Mouse (Mus musculus) intestine, embryonic 16.5 days (tissue): ENCODE data around the gene Casz1. TPM values are rescaled to one million over a fixed set of nuclear protein-coding genes. Genes with fewer than 3 reads are reported as not detected.

Experiments used
- ATAC-seq: fragments of 200-750 bp; cut with Nextera tagmentation; 2 replicates; pipeline ENCODE4 v1.8.0; 2017; ENCODE audit warnings: moderate TSS enrichment, moderate library complexity
- H3K27ac ChIP-seq: fragments of 300-500 bp; sonication (generic); 2 replicates; pipeline ENCODE4 v1.5.1; 2014; ENCODE audit warnings: mild to moderate bottlenecking, low read length
- H3K27me3 ChIP-seq: fragments of 300-500 bp; sonication (generic); replicated peaks from 2 replicates; pipeline ENCODE4 v1.6.1; 2014; ENCODE audit warnings: low read length, control low read depth, mixed read lengths; ENCODE audit not compliant: control insufficient read depth, insufficient read depth
- H3K36me3 ChIP-seq: fragments of 300-500 bp; sonication (generic); 2 replicates; pipeline ENCODE4 v1.6.1; 2014; ENCODE audit warnings: low read length, control low read depth; ENCODE audit not compliant: control insufficient read depth, insufficient read depth
- H3K4me1 ChIP-seq: fragments of 300-500 bp; sonication (generic); 2 replicates; pipeline ENCODE4 v1.6.1; 2014; ENCODE audit warnings: low read length, control low read depth, mixed read lengths; ENCODE audit not compliant: control insufficient read depth, insufficient read depth
- H3K4me2 ChIP-seq: fragments of 300-500 bp; sonication (generic); 2 replicates; pipeline ENCODE4 v1.6.1; 2014; ENCODE audit warnings: low read depth, low read length, control low read depth
- H3K4me3 ChIP-seq: fragments of 300-500 bp; sonication (generic); 2 replicates; pipeline ENCODE4 v1.5.1; 2014; ENCODE audit warnings: mild to moderate bottlenecking, low read length
- H3K9ac ChIP-seq: fragments of 300-500 bp; sonication (generic); 2 replicates; pipeline ENCODE4 v1.6.1; 2014; ENCODE audit warnings: low read depth, low read length
- H3K9me3 ChIP-seq: fragments of 300-500 bp; sonication (generic); 2 replicates; pipeline ENCODE4 v1.6.1; 2016; ENCODE audit warnings: low read length, control low read depth; ENCODE audit not compliant: control insufficient read depth
- WGBS: fragments of 180-500 bp; shearing (Covaris S2); extraction: QIAGEN DNeasy Blood & Tissue Kit; methylation state at CpG from one replicate; pipeline ENCODE4 v1.1.7; 2014; 5-methylcytosine and 5-hydroxymethylcytosine counted together
- polyA plus RNA-seq: library from polyadenylated mRNA; unstranded; fragments of >200 nt; fragmentation: Nextera tagmentation; extraction: Ambion mirVana; gene quantifications from 2 replicates; pipeline ENCODE4 v1.2.1, GENCODE M21; 2015

Gene Casz1
- polyA plus RNA-seq, 1 experiment from 2014 or later, result 5.9 TPM

DNA sequence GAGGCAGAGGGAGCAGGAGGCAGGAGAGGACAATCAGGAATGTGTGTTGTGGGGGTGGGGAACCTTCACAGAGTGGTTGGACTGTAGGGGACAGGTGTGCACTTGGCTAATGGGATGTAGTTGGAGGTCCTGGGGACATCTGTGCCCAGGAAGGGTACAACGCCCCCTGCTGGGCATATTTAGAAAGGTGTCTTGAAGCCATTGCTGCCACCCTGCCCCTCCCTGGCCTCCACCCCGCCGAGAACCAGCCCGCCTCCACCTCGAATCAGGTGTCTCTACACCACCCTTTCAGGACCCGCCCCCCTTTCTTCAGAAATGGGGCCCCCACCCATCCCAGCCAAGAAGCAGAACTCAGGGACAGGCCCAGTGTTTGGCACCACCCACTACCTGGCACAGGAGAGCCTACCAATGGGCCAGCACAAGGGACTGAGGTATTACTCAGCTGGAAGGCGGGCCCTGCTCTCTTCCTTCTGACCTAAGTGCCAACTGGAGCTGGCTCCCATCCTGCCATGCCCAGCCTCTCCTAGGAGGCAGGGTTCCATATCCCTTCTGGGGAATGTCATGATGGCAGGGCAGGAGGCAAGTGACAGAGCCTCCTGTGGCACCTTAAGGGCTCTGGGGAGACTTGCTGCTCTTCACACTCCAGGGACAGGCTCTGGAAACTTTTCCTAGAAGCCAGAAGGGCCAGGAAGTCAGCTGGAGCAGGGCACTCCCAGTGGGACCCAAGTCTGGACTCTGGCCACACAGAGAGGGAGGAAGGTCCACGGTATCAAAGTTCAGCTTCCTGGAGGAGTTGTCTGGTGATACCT, 98.9 kb downstream of the Casz1 start:
- Histone ChIP-seq H3K4me2 (peak overlapping the region; percentile 46), H3K36me3 (no peaks in the 10 kb centered on the region), H3K9me3 (no peaks in the 10 kb centered on the region), H3K4me1 (peaks cover 29% of the 10 kb centered on the region), H3K27ac (peak overlapping the region; percentile 95), H3K27me3 (peaks cover 2% of the 10 kb centered on the region; the same call in 1 of the 2 replicates), H3K4me3 (peak overlapping the region; percentile 22; the same call in 1 of the 2 replicates), H3K9ac (peak overlapping the region; percentile 48; the same call in 1 of the 2 replicates)
- WGBS, result 26% methylated on average over 8 of the region's 8 CpGs
- ATAC-seq, result peak; percentile 81

GRCm38 (mm10) chr4:148905295-148905694, 101.1 kb downstream of the Casz1 start:
- H3K4me1 ChIP-seq, result peaks cover 36% of the 10 kb centered on the region
- H3K27ac ChIP-seq, result no peak overlapping the region

DNA sequence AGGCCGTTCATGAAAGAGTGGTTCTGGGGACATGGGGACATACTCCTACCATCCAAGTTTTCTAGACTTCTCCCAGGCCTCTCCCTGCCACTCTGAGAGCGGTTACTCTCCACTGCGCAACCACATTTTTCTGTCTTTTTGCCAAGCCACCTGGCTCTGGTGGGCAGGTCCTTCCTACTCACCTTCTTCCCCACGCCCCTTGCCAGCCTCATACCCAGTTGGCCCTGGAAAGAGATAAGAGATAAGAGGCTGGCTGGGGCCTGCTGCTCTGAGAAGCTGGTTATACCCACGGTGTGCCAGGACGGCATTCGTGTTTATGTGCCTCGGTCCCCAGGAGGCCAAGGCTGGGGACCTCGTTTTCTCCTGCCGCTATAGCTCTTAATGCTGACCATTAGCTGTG, 102.6 kb downstream of the Casz1 start:
- H3K4me2 ChIP-seq, result no peak overlapping the region
- H3K9me3 ChIP-seq, result no peaks in the 10 kb centered on the region
- H3K9ac ChIP-seq, result no peak overlapping the region
- no peak overlapping the region for H3K4me3 ChIP-seq
- no peak overlapping the region for H3K27ac ChIP-seq
- WGBS, result 85% methylated on average over 10 of the region's 10 CpGs
- no peaks in the 10 kb centered on the region for H3K36me3 ChIP-seq
- H3K4me1 ChIP-seq, result peaks cover 33% of the 10 kb centered on the region
- ATAC-seq, result no peak
- H3K27me3 ChIP-seq, result no peaks in the 10 kb centered on the region

More at GRCm38 (mm10) chr4:148905295-148905694, 101.1 kb downstream of the Casz1 start:
- Histone ChIP-seq H3K9me3 (no peaks in the 10 kb centered on the region), H3K9ac (no peak overlapping the region), H3K27me3 (no peaks in the 10 kb centered on the region), H3K4me3 (no peak overlapping the region), H3K36me3 (no peaks in the 10 kb centered on the region), H3K4me2 (no peak overlapping the region)
- WGBS, result 94% methylated on average over 7 of the region's 7 CpGs
- no peak for ATAC-seq

GRCm38 (mm10) chr4:148908214-148908681, 104.0 kb downstream of the Casz1 start:
- Histone ChIP-seq H3K9ac (no peak overlapping the region), H3K9me3 (no peaks in the 10 kb centered on the region), H3K27ac (peak overlapping the region; percentile 58), H3K36me3 (no peaks in the 10 kb centered on the region), H3K4me1 (peaks cover 30% of the 10 kb centered on the region), H3K27me3 (no peaks in the 10 kb centered on the region), H3K4me3 (no peak overlapping the region), H3K4me2 (no peak overlapping the region)
- peak; percentile 30 for ATAC-seq
- 32% methylated on average over 11 of the region's 11 CpGs for WGBS

- Histone ChIP-seq H3K4me3 (no peak overlapping the region), H3K36me3 (no peaks in the 10 kb centered on the region), H3K27ac (peak overlapping the region; percentile 58), H3K27me3 (no peaks in the 10 kb centered on the region), H3K4me2 (no peak overlapping the region), H3K9ac (no peak overlapping the region), H3K4me1 (peaks cover 29% of the 10 kb centered on the region), H3K9me3 (no peaks in the 10 kb centered on the region)
- ATAC-seq, result peak; percentile 38
- WGBS, result 74% methylated on average over 15 of the region's 15 CpGs
Measured at GRCm38 (mm10) chr4:148908760-148909510, 104.7 kb downstream of the Casz1 start.

DNA sequence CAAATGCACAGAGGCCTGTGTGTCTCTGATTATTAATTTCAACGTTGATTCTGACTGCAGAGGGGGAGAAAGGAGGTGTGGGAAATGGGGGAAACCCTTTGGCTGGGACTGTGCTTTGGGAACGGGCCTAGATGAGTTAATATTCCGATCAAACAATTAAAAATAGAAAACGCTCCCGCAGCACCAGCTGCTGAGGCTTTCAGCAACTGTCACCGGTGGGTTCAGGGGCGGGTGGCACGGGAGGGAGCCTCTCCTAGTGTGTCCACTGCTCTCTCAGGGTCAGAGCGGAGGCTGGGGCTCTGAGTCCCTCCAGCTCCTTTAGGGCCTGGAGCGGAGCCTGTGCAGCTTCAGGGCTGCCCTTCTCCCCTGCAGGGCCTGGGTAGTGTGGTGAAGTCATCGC, 105.3 kb downstream of the Casz1 start:
- Histone ChIP-seq H3K4me3 (no peak overlapping the region), H3K4me1 (peaks cover 29% of the 10 kb centered on the region), H3K36me3 (no peaks in the 10 kb centered on the region), H3K27me3 (no peaks in the 10 kb centered on the region), H3K9me3 (no peaks in the 10 kb centered on the region), H3K9ac (no peak overlapping the region), H3K4me2 (no peak overlapping the region), H3K27ac (no peak overlapping the region)
- no peak for ATAC-seq
- 72% methylated on average over 11 of the region's 11 CpGs for WGBS

GRCm38 (mm10) chr4:148912134-148912533, 107.9 kb downstream of the Casz1 start:
- H3K4me3 ChIP-seq, result no peak overlapping the region
- no peaks in the 10 kb centered on the region for H3K9me3 ChIP-seq
- 53% methylated on average over 7 of the region's 7 CpGs for WGBS
- peaks cover 35% of the 10 kb centered on the region for H3K4me1 ChIP-seq
- no peak overlapping the region for H3K4me2 ChIP-seq
- no peak overlapping the region for H3K9ac ChIP-seq
- no peak for ATAC-seq
- no peaks in the 10 kb centered on the region for H3K27me3 ChIP-seq
- no peak overlapping the region for H3K27ac ChIP-seq
- H3K36me3 ChIP-seq, result no peaks in the 10 kb centered on the region

DNA sequence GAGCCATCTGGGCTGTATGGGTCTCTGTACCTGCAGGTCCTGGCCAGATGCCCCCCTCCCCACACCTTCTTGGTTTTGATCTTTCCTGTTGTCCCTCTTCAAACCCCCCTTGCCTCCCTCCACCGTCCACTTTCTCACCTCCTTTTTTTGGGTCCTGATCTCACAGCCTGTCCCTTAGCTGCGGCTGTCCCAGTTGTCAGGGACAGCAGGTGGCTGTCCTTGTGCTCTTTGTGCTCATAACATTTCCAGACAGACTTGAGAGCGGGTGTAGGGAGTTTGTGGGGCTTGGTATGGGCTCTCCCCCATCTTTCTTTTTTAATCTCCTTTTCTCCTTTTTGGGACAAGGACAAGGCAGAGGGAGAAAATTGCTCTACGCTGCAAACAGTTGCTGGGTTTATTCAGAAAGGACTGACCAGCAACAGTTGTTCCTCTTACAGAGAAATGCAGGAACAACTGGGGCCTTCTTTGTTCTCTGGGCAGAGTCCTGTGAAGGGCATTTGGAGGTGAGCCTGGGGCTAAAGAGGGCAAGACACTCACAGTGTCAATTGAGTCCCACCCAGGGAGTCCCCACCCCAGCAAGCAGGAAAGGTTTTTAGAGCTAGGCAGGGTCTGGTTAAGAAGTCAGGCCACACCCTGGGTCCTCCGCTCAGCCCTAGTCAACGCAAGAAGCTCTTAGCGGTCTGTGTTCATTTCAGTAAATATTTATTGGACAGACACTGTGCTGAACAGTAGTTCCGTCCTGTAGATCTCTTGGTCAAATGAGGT, 108.8 kb downstream of the Casz1 start:
- Histone ChIP-seq H3K27ac (no peak overlapping the region), H3K9me3 (no peaks in the 10 kb centered on the region), H3K36me3 (no peaks in the 10 kb centered on the region), H3K4me2 (no peak overlapping the region), H3K4me3 (no peak overlapping the region), H3K27me3 (no peaks in the 10 kb centered on the region), H3K9ac (0 out of 2 replicates have a peak overlapping the region, but pooled peaks have one; percentile 6), H3K4me1 (peaks cover 28% of the 10 kb centered on the region)
- ATAC-seq, result no peak
- 46% methylated on average over 8 of the region's 8 CpGs for WGBS
